Mouse (Mus musculus): ENCODE results near the gene Banf2. TPM values are rescaled to one million over a fixed set of nuclear protein-coding genes. Genes with fewer than 3 reads are reported as not detected.

Gene Banf2
- polyA plus RNA-seq, 1 experiment from 2014 or later, result not detected

DNA sequence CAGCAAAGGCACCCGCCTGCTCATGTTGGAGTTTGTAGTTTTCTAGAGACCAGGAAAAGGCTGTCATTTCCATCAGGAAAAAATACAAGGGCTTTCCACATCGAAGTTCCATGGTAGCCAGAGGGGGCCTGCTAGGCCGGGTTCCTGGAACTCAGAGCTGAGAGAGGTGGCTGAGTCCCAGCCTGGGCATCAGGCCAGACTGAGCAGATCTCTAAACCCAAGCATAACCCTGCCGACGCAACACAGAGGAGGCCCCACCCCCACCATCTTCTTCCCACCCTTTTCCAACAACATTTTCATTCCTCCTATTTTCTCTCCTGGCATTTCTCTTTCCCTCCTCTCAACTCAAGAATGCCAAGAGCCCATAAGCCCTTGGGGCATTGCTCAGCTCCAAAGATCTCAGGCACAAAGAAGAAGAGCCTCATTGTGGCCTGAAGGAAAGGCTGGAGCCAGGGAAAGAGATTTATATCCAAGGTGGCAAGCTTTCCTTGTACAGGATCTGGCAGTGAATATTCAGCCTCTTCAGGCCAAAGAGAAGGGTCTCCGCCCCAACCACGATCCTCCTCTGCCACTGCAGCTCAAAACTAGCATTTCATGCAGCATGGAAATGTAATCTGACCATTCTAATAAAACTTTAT lies 87.4 kb downstream of the Banf2 start:
- no peak for ATAC-seq (ENCODE audit: low read depth)
- Histone ChIP-seq H3K27ac (replicated peaks; ENCODE audit: low read depth, low read length) (0 out of 2 replicates have a peak overlapping the region, but pooled peaks have one; percentile 1), H3K4me1 (ENCODE audit: control insufficient read depth, insufficient read depth, low read length) (peaks cover 15% of the 10 kb centered on the region; the same call in 1 of the 2 replicates), H3K9me3 (ENCODE audit: control insufficient read depth, low read length) (no peaks in the 10 kb centered on the region), H3K36me3 (ENCODE audit: control insufficient read depth, insufficient read depth, low read length) (no peaks in the 10 kb centered on the region), H3K4me3 (ENCODE audit: low read depth, low read length) (no peak overlapping the region), H3K9ac (ENCODE audit: low read depth, low read length) (peak overlapping the region; percentile 8; the same call in 1 of the 2 replicates), H3K4me2 (ENCODE audit: low read depth, low read length) (no peak overlapping the region), H3K27me3 (replicated peaks; ENCODE audit: control insufficient read depth, insufficient read depth, low read length) (no peaks in the 10 kb centered on the region)
- DNase-seq (ENCODE audit: low spot score), result peak; percentile 75
- 63% methylated on average over 7 of the region's 7 CpGs for whole genome bisulfite sequencing

DNA sequence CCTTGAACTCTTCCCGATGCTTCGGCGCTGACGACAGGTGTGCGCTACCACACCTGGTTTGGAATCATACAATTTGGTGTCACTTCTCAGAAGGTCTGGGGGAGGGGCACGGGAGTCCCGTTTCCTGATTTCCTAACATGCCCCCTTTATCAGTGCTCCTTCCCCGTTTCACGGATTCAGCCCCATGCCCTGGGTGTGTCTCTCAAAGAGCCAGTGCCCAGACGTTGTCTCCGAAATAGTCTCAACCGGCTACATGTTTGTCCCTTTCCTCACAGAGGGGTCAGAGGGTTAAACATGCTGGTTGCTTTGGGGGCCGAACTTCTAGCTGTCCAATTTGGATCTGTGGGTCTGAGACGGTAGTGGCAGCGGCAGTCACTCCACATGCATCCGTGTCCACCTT lies 89.2 kb downstream of the Banf2 start:
- no peak overlapping the region for H3K9ac ChIP-seq (ENCODE audit: low read depth, low read length)
- H3K4me2 ChIP-seq (ENCODE audit: low read depth, low read length), result no peak overlapping the region
- H3K36me3 ChIP-seq (ENCODE audit: control insufficient read depth, insufficient read depth, low read length), result no peaks in the 10 kb centered on the region
- H3K4me1 ChIP-seq (ENCODE audit: control insufficient read depth, insufficient read depth, low read length), result peaks cover 15% of the 10 kb centered on the region; the same call in 1 of the 2 replicates
- no peaks in the 10 kb centered on the region for H3K27me3 ChIP-seq (replicated peaks; ENCODE audit: control insufficient read depth, insufficient read depth, low read length)
- no peaks in the 10 kb centered on the region for H3K9me3 ChIP-seq (ENCODE audit: control insufficient read depth, low read length)
- WGBS, result 92% methylated on average over 16 of the region's 16 CpGs
- no peak for DNase-seq (ENCODE audit: low spot score)
- no peak overlapping the region for H3K4me3 ChIP-seq (ENCODE audit: low read depth, low read length)
- no peak for ATAC-seq (ENCODE audit: low read depth)
- H3K27ac ChIP-seq (replicated peaks; ENCODE audit: low read depth, low read length), result no peak overlapping the region

Other genes starting within 250 kb of the Banf2 start
- 3.0 and 3.8 TPM in 2 replicates for gene Bfsp1, start 169.9 kb upstream of the Banf2 start, polyA plus RNA-seq (2014; fragmentation: Nextera tagmentation; extraction: Ambion mirVana)
- gene Dstn, start 117.7 kb upstream of the Banf2 start, polyA plus RNA-seq (2014; fragmentation: Nextera tagmentation; extraction: Ambion mirVana), result 389 and 391 TPM in 2 replicates
- gene Rrbp1, start 21.8 kb upstream of the Banf2 start, polyA plus RNA-seq (2014; fragmentation: Nextera tagmentation; extraction: Ambion mirVana), result 170 and 175 TPM in 2 replicates
- gene Mgme1, start 237.6 kb downstream of the Banf2 start, polyA plus RNA-seq (2014; fragmentation: Nextera tagmentation; extraction: Ambion mirVana), result 15.5 and 16.7 TPM in 2 replicates
- 111 and 120 TPM in 2 replicates for gene Snx5, start 237.8 kb downstream of the Banf2 start, polyA plus RNA-seq (2014; fragmentation: Nextera tagmentation; extraction: Ambion mirVana)

Measured in embryonic facial prominence, embryonic 14.5 days (tissue).